Mouse (Mus musculus) c-Kit-positive CD71-positive TER-119-negative erythroid progenitor cells, embryonic 14.5 days (primary cell): ENCODE data around the gene Sirt3.

Source experiments
- DNase-seq: peaks from one replicate; pipeline ENCODE4 v3.0.0-alpha.2; 2013; ENCODE audit warnings: low read depth

Gene Sirt3

GRCm38 (mm10) chr7:140881696-140882468 lies at the start of gene Sirt3, which contains the start of gene Psmd13:
TSS of gene Sirt3 (minus strand) at chr7:140882309.
TSS of gene Psmd13 (plus strand) at chr7:140881968.
- peak; percentile 91 for DNase-seq

GRCm38 (mm10) chr7:140927181-140927580 lies 45.1 kb upstream of the Sirt3 start:
- no peak for DNase-seq

- no peak for DNase-seq
These were observed 41.1 kb upstream of the Sirt3 start for GRCm38 (mm10) chr7:140923070-140923775.

GRCm38 (mm10) chr7:140922398-140923069 lies 40.4 kb upstream of the Sirt3 start:
- no peak for DNase-seq

- no peak for DNase-seq
These were observed 39.3 kb upstream of the Sirt3 start for GRCm38 (mm10) chr7:140921225-140921975.

GRCm38 (mm10) chr7:140920418-140921029 lies 38.4 kb upstream of the Sirt3 start, which contains the start of gene Nlrp6:
TSS of gene Nlrp6 (plus strand) at chr7:140920902.
- DNase-seq: no peak

- DNase-seq: no peak
These were observed 37.8 kb upstream of the Sirt3 start for GRCm38 (mm10) chr7:140919911-140920310.

- DNase-seq: no peak
These were observed 32.1 kb upstream of the Sirt3 start for GRCm38 (mm10) chr7:140914031-140914690.

- no peak for DNase-seq
These were observed 30.9 kb upstream of the Sirt3 start for GRCm38 (mm10) chr7:140912846-140913482.

- DNase-seq: no peak
These were observed 30.2 kb upstream of the Sirt3 start for GRCm38 (mm10) chr7:140912293-140912692.

- peak; percentile 61 for DNase-seq
These were observed 26.6 kb upstream of the Sirt3 start for GRCm38 (mm10) chr7:140908634-140909107.

GRCm38 (mm10) chr7:140908181-140908580 lies 26.1 kb upstream of the Sirt3 start:
- DNase-seq: no peak

- DNase-seq: no peak
These were observed 25.6 kb upstream of the Sirt3 start for GRCm38 (mm10) chr7:140907697-140908096.

- DNase-seq: no peak
These were observed 25.0 kb upstream of the Sirt3 start for GRCm38 (mm10) chr7:140907131-140907530.

GRCm38 (mm10) chr7:140905642-140906081 lies 23.6 kb upstream of the Sirt3 start:
- no peak for DNase-seq

- DNase-seq: no peak
These were observed 21.1 kb upstream of the Sirt3 start for GRCm38 (mm10) chr7:140903212-140903611.

GRCm38 (mm10) chr7:140902036-140902875 lies 20.1 kb upstream of the Sirt3 start:
- no peak for DNase-seq

GRCm38 (mm10) chr7:140900220-140900619 lies 18.1 kb upstream of the Sirt3 start, which contains the start of gene Cox8b:
TSS of gene Cox8b (minus strand) at chr7:140900446.
- no peak for DNase-seq

GRCm38 (mm10) chr7:140899121-140899520 lies 17.0 kb upstream of the Sirt3 start:
- DNase-seq: no peak
